9 mouse cellular contexts compared by ENCODE assay signal in the genomic region with DNA sequence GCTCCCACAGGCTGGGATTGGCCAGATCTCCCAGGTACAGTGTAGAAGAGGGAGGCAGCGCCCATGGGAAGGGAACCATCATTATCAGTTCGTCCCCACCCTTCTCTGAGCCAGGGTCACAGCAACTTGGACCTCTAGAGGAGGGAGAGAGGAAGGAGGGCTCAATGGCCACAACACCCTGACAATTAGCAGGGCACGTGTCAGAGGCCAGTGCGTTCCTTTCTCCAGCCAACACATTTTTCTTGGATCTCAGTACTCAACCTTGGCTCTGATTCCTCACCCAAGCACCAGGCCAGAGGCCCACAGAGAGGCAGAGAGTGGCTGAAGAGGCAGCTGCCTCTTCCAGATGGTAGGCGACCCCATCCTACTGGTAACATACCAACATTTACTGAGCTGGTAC.
A peak's percentile ranks its signal among the peaks of the same experiment; 100 is the strongest.
DNase-seq lines count a peak whose midpoint lies in the region; TF ChIP-seq lines count a peak whose summit lies in the region.
"Had no signal": no experiment of that assay in that cellular context is flagged by ENCODE, and none has a peak within 500 bp of the region (broad histone marks: within the 10 kb centered on the region; RNA-seq: fewer than 3 reads in every experiment).

No protein-coding gene starts in this region.

- peak; percentile 97 for TF ChIP-seq EP300 in heart, adult 2 months (IDR thresholded peaks at IDR 0.05; ENCODE audit: insufficient read depth, low read depth, low read length)

- 14% methylated on average over 5 of the region's 5 CpGs for WGBS in heart, adult 2 months

- peaks cover 2% of the 10 kb centered on the region; the same call in 1 of the 2 replicates for H3K79me2 ChIP-seq in heart, adult 2 months (replicated peaks; ENCODE audit: control insufficient read depth, insufficient read depth, low read length)

- no peak for TF ChIP-seq CTCF in heart, adult 2 months (IDR thresholded peaks at IDR 0.05)

- H3K4me3 ChIP-seq in heart, adult 2 months = no peak overlapping the region; the same call in 1 of the 2 replicates
- H3K4me3 ChIP-seq: midbrain, embryonic 15.5 days had no signal

- peak overlapping the region; percentile 61 for H3K9ac ChIP-seq in heart, adult 2 months (ENCODE audit: low read depth, low read length)
- H3K9ac ChIP-seq: midbrain, embryonic 15.5 days had no signal

- DNase-seq in kidney, adult 8-10 months = peak; percentile 77
- no peak for DNase-seq in kidney, postnatal 4 days
- peak; percentile 67 to 83 for DNase-seq in heart, adult 2 months
- DNase-seq in kidney, adult 9 months = peak; percentile 86
- peak; percentile 60 for DNase-seq in lung, postnatal 14 days
- no peak for DNase-seq in layer of hippocampus, postnatal 10 days (ENCODE audit: low spot score in 2 of 2)
- no peak for DNase-seq in cerebellum, postnatal 25 days
- DNase-seq: thymus, postnatal 36 days had no signal

- H3K36me3 ChIP-seq in heart, adult 2 months (ENCODE audit: control insufficient read depth, insufficient read depth, low read length) = peaks cover 33% of the 10 kb centered on the region
- H3K36me3 ChIP-seq: midbrain, embryonic 15.5 days had no signal

- H3K27me3 ChIP-seq in heart, adult 2 months (ENCODE audit: control insufficient read depth, insufficient read depth, low read length) = no peaks in the 10 kb centered on the region
- H3K27me3 ChIP-seq: midbrain, embryonic 15.5 days had no signal

- H3K4me1 ChIP-seq in heart, adult 2 months (ENCODE audit: control insufficient read depth, insufficient read depth, low read length) = peaks cover 59% of the 10 kb centered on the region
- H3K4me1 ChIP-seq: midbrain, embryonic 15.5 days had no signal

- peak overlapping the region; percentile 94 for H3K27ac ChIP-seq in heart, adult 2 months
- H3K27ac ChIP-seq: midbrain, embryonic 15.5 days had no signal

- no peak for TF ChIP-seq POLR2A in heart, adult 2 months (IDR thresholded peaks at IDR 0.05; ENCODE audit: insufficient read depth, low read depth, low read length)

- intact Hi-C loops in heart, adult 2 months (cut with DNase I) = no loop called here

Comparison
In these comparisons a context has a peak if more than half of its experiments do, and no peak if none do; other contexts are left out.
1. DNase-seq: peak in kidney, adult 8-10 months (2 of 2), heart, adult 2 months (2 of 2), kidney, adult 9 months (single experiment) and lung, postnatal 14 days (single experiment); none in kidney, postnatal 4 days (0 of 2), layer of hippocampus, postnatal 10 days (0 of 2) and cerebellum, postnatal 25 days (0 of 2).